Mouse (Mus musculus): ENCODE data around the gene Kif26a. TPM values are rescaled to one million over a fixed set of nuclear protein-coding genes. Genes with fewer than 3 reads are reported as not detected.

Gene Kif26a
- total and polyA plus RNA-seq, 2 experiments from 2014 or later, result 2.8 to 26.0 TPM

GRCm38 (mm10) chr12:112150011-112150410 is 4.0 kb downstream of the Kif26a start:
- Histone ChIP-seq H3K4me3 (ENCODE audit: low read depth, low read length) (no peak overlapping the region), H3K36me3 (replicated peaks; ENCODE audit: control insufficient read depth, insufficient read depth, low read length) (no peaks in the 10 kb centered on the region), H3K4me2 (ENCODE audit: low read depth, low read length) (peak overlapping the region; percentile 25; the same call in 1 of the 2 replicates), H3K9ac (replicated peaks; ENCODE audit: low read depth, low read length) (no peak overlapping the region), H3K27ac (ENCODE audit: low read depth) (no peak overlapping the region), H3K27me3 (ENCODE audit: control insufficient read depth, insufficient read depth, low read length) (peaks cover 38% of the 10 kb centered on the region), H3K9me3 (replicated peaks; ENCODE audit: control insufficient read depth, low read length) (no peaks in the 10 kb centered on the region), H3K4me1 (ENCODE audit: control insufficient read depth, insufficient read depth) (peaks cover 14% of the 10 kb centered on the region; the same call in 1 of the 2 replicates)
- DNase-seq (ENCODE audit: low spot score) (no peak), ATAC-seq (ENCODE audit: insufficient read depth, low read depth) (no peak)
- TF ChIP-seq CTCF (IDR thresholded peaks at IDR 0.05; ENCODE audit: low read depth), result no peak
- TF ChIP-seq EP300 (IDR thresholded peaks at IDR 0.05; ENCODE audit: low read depth), result no peak
- WGBS, result 58% methylated on average over 7 of the region's 7 CpGs

- no peak for DNase-seq (ENCODE audit: low spot score)
- Histone ChIP-seq H3K4me3 (ENCODE audit: low read depth, low read length) (no peak overlapping the region), H3K27ac (ENCODE audit: low read depth) (peak overlapping the region; percentile 48), H3K27me3 (ENCODE audit: control insufficient read depth, insufficient read depth, low read length) (peaks cover 28% of the 10 kb centered on the region), H3K36me3 (replicated peaks; ENCODE audit: control insufficient read depth, insufficient read depth, low read length) (no peaks in the 10 kb centered on the region), H3K9me3 (replicated peaks; ENCODE audit: control insufficient read depth, low read length) (no peaks in the 10 kb centered on the region), H3K9ac (replicated peaks; ENCODE audit: low read depth, low read length) (no peak overlapping the region), H3K4me1 (ENCODE audit: control insufficient read depth, insufficient read depth) (peaks cover 19% of the 10 kb centered on the region), H3K4me2 (ENCODE audit: low read depth, low read length) (no peak overlapping the region)
- TF ChIP-seq CTCF (IDR thresholded peaks at IDR 0.05; ENCODE audit: low read depth) (no peak), EP300 (IDR thresholded peaks at IDR 0.05; ENCODE audit: low read depth) (no peak)
- no peak for ATAC-seq (ENCODE audit: insufficient read depth, low read depth)
- 46% methylated on average over 12 of the region's 12 CpGs for WGBS
Observed at GRCm38 (mm10) chr12:112151244-112151979, 5.4 kb downstream of the Kif26a start.

DNA sequence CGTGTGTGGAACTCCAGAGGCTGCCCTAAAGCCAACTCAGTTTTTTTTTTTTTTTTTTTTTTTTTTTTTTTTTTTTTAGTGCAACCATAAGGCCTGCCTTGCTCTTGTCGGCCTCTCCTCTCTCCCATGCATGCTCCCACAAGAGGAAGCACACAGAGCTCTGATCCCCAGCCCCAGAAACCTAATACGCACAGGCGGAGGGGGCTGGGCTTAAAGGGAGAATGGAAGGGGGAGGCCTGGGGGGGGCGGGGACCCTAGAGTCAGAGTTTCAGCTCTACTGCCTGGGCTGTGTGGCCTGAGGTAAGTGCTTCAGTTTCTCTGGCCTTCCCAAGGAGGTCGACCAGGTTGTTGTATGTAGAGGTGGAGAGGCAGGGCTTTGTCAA is 6.0 kb downstream of the Kif26a start:
- Histone ChIP-seq H3K4me2 (ENCODE audit: low read depth, low read length) (no peak overlapping the region), H3K36me3 (replicated peaks; ENCODE audit: control insufficient read depth, insufficient read depth, low read length) (no peaks in the 10 kb centered on the region), H3K4me3 (ENCODE audit: low read depth, low read length) (no peak overlapping the region), H3K27me3 (ENCODE audit: control insufficient read depth, insufficient read depth, low read length) (peaks cover 25% of the 10 kb centered on the region), H3K4me1 (ENCODE audit: control insufficient read depth, insufficient read depth) (peaks cover 19% of the 10 kb centered on the region), H3K27ac (ENCODE audit: low read depth) (peak overlapping the region; percentile 48), H3K9me3 (replicated peaks; ENCODE audit: control insufficient read depth, low read length) (no peaks in the 10 kb centered on the region), H3K9ac (replicated peaks; ENCODE audit: low read depth, low read length) (no peak overlapping the region)
- TF ChIP-seq EP300 (IDR thresholded peaks at IDR 0.05; ENCODE audit: low read depth), result no peak
- no peak for TF ChIP-seq CTCF (IDR thresholded peaks at IDR 0.05; ENCODE audit: low read depth)
- ATAC-seq (ENCODE audit: insufficient read depth, low read depth), result no peak
- DNase-seq (ENCODE audit: low spot score), result no peak
- WGBS, result 62% methylated on average over 6 of the region's 6 CpGs

DNA sequence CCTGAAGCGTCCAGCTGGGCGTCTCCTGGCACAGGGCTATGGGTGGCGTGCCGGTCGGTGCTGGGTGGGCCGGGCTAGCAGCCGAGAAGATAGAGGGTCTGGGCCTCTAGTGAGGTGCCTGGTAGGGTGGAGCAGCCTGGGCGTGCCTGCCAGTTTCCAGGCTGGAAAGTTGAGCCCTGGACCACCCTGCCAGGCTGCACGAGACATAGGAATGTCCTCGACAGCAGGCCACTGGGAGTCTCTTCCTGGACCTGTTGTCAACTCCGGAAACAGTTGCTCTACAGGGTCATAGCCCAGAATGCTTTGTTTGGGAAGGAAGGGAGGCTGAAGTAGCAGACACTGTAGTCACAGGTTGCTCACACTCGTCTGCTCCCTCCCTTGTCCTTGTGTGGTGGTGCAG is 7.6 kb downstream of the Kif26a start:
- Histone ChIP-seq H3K4me2 (ENCODE audit: low read depth, low read length) (no peak overlapping the region), H3K4me3 (ENCODE audit: low read depth, low read length) (no peak overlapping the region), H3K27ac (ENCODE audit: low read depth) (peak overlapping the region; percentile 84), H3K9me3 (replicated peaks; ENCODE audit: control insufficient read depth, low read length) (no peaks in the 10 kb centered on the region), H3K27me3 (ENCODE audit: control insufficient read depth, insufficient read depth, low read length) (peaks cover 11% of the 10 kb centered on the region; the same call in 1 of the 2 replicates), H3K36me3 (replicated peaks; ENCODE audit: control insufficient read depth, insufficient read depth, low read length) (0 out of 2 replicates have a peak, but pooled peaks cover 5% of the 10 kb centered on the region), H3K4me1 (ENCODE audit: control insufficient read depth, insufficient read depth) (peaks cover 19% of the 10 kb centered on the region), H3K9ac (replicated peaks; ENCODE audit: low read depth, low read length) (no peak overlapping the region)
- TF ChIP-seq CTCF (IDR thresholded peaks at IDR 0.05; ENCODE audit: low read depth) (no peak), EP300 (IDR thresholded peaks at IDR 0.05; ENCODE audit: low read depth) (0 out of 2 replicates have a peak, but pooled peaks have one; percentile 24)
- ATAC-seq (ENCODE audit: insufficient read depth, low read depth), result peak; percentile 37
- 69% methylated on average over 12 of the region's 12 CpGs for WGBS
- DNase-seq (ENCODE audit: low spot score), result peak; percentile 52

GRCm38 (mm10) chr12:112154476-112154875 is 8.5 kb downstream of the Kif26a start:
- peaks cover 19% of the 10 kb centered on the region for H3K4me1 ChIP-seq (ENCODE audit: control insufficient read depth, insufficient read depth)
- H3K9ac ChIP-seq (replicated peaks; ENCODE audit: low read depth, low read length), result no peak overlapping the region
- peak overlapping the region; percentile 84 for H3K27ac ChIP-seq (ENCODE audit: low read depth)
- H3K4me2 ChIP-seq (ENCODE audit: low read depth, low read length), result no peak overlapping the region
- 0 out of 2 replicates have a peak, but pooled peaks cover 5% of the 10 kb centered on the region for H3K36me3 ChIP-seq (replicated peaks; ENCODE audit: control insufficient read depth, insufficient read depth, low read length)
- 63% methylated on average over 5 of the region's 5 CpGs for WGBS
- ATAC-seq (ENCODE audit: insufficient read depth, low read depth), result no peak
- 0 out of 2 replicates have a peak, but pooled peaks cover 9% of the 10 kb centered on the region for H3K27me3 ChIP-seq (ENCODE audit: control insufficient read depth, insufficient read depth, low read length)
- no peak for DNase-seq (ENCODE audit: low spot score)
- no peak overlapping the region for H3K4me3 ChIP-seq (ENCODE audit: low read depth, low read length)
- TF ChIP-seq EP300 (IDR thresholded peaks at IDR 0.05; ENCODE audit: low read depth) (no peak), CTCF (IDR thresholded peaks at IDR 0.05; ENCODE audit: low read depth) (no peak)
- no peaks in the 10 kb centered on the region for H3K9me3 ChIP-seq (replicated peaks; ENCODE audit: control insufficient read depth, low read length)
